Mouse (Mus musculus): ENCODE results near the gene Sec24a.
"Not testable (repeated sequence)": the region's sequence is repeated elsewhere in the genome, so short reads cannot be mapped to it uniquely, and the experiment has no call there.

The Sec24a gene

DNA sequence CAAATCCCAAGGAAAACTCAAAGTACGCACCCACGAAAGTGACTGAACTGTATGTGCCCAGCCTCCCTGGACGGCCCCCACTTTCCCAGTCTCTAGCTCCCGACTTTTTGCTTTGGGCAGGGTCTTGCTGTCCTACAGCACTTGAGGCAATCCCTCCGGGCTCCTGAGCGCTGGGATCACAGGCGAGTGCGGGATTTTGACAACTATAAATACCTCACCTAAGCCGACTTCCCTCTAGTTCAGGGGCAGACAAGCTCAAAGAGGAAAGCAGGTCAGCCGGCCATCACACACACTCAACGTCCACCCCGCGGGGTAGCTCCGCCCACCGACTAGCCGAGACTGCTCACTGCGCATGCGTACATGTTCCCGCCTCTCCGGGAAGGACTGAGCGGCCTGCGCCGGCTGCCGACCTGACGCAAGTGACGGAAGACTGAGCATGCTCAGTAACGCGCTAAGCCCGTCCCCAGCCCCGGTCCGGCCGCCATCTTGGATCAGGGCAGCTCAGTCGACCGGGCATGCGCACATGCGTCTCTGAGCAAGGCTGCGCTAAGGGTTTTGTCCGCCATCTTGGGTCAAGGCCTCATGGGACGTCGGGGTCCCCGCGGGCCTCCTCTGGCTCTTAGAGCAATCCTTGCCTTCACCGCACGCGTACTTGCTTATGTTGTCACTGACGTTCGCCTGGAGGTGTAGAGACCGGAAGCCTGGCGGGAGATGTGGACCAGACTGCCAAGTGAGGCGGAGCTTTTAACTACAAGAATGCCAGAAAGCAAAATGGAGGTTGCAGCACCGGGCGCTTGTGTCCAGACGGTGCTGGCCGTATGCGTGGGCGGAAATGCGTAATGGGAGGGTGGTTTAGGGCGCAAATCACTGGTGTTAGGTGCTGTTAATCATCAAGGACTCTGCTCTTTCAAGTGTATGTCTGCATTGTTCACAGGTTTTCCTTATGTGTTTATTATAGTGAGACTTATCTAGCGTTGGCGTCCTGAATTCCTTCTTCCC lies 74.8 kb downstream of the Sec24a start, which contains the start of gene 0610009B22Rik:
Gene 0610009B22Rik (minus strand): TSS at position 545 of the 999 bp plus-strand sequence.
- CTCF ChIA-PET: interaction anchor here (0.5 to 0.9 kb wide), 4 partner anchors 26 to 447 kb away, joined by 3 to 6 read pairs (median 4); no protein-coding TSS in a partner anchor

GRCm38 (mm10) chr11:51681976-51682374 lies 81.5 kb downstream of the Sec24a start:
- CTCF ChIA-PET: interaction anchor here (1.3 to 2.3 kb wide), 2 partner anchors 65 to 76 kb away, joined by 4 to 15 read pairs; partner anchors contain the start of gene Hnrnpab

DNA sequence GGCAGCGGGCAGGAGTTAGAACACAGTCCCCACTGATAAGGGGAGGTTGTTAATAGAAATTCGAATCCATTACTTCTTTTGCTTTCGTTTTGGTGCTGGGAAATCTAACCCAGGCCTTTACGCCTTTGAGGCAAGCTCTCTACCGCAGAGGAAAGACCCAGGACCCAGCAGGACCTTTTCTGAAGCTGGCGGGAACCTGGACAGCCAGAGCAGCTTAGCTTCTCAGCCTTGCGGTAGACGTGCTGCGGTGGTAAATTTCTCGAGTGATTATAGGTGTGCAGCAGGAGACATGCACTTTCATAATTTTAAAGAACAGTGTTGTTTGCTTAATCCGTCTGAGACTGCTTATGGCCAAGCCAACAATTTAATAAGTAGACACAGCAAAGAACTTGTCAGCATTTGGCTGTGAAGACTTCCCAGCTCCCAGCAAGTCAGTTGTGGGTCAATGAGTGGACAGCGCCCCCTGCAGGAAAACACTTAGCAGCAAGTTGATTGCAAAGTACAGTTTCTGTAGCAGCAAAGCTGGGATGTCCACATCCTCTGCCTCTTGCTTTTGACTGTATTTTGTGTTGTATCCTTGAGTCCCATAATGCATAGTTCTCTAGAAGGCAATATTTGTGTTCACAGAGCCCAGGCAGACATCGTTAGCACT lies 82.0 kb downstream of the Sec24a start:
- CTCF ChIA-PET: interaction anchor here (1.3 to 2.3 kb wide), 2 partner anchors 64 to 75 kb away, joined by 4 to 15 read pairs; partner anchors contain the start of gene Hnrnpab

DNA sequence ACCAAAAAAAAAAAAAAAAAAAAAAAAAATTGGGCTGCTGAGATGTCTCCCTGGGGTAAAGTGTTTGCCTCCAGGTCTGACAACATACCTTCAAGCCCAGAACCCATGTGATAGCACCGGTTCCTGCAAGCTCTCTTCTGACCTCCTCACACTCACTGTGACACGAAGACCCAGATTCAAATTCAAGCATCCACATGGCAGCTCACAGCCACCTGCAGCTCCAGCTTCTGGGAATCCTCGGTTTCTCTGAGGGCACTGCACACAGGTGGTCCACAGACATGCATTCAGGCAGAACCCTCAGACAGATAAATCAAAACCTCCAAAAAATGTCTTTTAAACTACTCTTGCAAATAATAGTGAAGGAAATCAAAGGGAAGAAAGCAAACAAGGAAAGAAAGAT lies 84.0 kb downstream of the Sec24a start:
- CTCF ChIA-PET: no interaction called here

GRCm38 (mm10) chr11:51677737-51678418 lies 85.6 kb downstream of the Sec24a start:
- CTCF ChIA-PET: no interaction called here

DNA sequence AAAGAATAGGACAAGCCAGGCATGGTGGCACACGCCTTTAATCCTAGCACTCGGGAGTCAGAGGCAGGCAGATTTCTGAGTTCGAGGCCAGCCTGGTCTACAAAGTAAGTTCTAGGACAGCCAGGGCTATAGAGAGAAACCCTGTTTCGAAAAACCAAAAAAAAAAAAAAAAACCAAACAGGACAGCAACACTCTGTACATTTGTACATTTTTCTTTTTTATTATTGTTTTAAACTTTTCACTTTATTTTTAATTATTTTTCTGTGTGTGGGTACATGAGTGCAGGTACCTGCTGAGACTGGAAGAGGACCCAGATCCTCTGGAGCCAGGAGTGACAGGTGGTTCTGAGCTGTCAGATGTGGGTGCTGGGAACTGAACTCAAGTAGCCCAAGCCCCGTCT lies 88.0 kb downstream of the Sec24a start:
- CTCF ChIA-PET: no interaction called here

DNA sequence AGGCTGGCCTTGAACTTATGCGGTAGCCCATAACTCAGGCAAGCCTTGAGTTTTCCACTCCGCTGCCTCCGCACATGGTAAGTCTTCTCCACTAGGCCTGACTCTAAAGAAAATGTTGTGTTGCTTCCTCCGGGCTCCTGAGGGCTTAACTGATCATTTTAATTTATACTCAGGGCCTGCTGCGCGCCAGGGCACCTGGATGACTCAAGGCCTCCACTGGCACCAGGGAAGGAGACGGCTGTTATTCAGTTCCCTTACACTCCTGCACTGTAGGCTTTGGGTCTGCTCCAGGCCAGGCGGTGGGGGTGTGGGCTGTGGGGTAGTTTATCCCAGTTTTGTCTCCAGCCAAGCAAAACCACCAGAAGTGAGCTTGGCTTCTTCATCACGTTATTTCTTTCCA lies 90.1 kb downstream of the Sec24a start:
- CTCF ChIA-PET: no interaction called here

GRCm38 (mm10) chr11:51671376-51671775 lies 92.1 kb downstream of the Sec24a start:
- CTCF ChIA-PET: interaction anchor here (0.5 to 0.7 kb wide), 2 partner anchors 147 to 275 kb away, joined by 3 to 4 read pairs; no protein-coding TSS in a partner anchor

DNA sequence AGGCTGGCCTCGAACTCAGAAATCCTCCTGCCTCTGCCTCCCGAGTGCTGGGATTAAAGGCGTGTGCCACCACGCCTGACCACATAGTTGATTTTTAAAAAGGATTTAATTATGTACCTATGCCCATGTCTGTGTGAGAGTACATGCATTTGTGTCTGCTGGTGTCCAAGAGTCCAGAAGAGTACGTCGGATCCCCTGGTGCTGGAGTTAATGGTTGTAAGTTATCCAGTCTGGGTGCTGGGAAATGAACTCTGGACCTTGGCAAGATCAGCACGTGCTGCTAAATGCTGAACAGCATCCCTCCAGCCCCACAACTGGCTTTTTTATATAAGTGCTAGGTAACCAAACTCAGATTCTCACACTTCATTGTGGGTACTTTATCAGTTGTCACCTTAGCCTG lies 92.6 kb downstream of the Sec24a start:
- CTCF ChIA-PET: interaction anchor here (0.7 kb wide), 1 partner anchor 147 kb away, joined by 3 read pairs; no protein-coding TSS in a partner anchor

DNA sequence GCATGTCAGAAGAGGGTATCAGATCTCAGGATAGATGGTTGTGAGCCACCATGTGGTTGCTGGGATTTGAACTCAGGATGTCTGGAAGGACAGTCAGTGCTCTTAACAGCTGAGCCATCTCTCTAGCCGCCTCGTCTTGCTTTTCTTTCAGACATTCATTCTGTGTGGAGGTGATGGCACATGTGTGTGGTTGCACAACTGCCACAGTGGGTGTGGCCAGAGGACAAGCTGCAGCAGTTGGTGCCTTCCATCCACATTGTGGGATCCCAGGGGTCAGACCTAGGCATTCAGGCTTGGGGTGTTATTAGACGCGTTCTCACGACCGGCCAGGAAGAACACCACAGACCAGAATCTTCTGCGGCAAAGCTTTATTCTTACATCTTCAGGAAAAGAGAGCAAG lies 98.7 kb downstream of the Sec24a start:
- CTCF ChIA-PET: not testable (repeated sequence)

DNA sequence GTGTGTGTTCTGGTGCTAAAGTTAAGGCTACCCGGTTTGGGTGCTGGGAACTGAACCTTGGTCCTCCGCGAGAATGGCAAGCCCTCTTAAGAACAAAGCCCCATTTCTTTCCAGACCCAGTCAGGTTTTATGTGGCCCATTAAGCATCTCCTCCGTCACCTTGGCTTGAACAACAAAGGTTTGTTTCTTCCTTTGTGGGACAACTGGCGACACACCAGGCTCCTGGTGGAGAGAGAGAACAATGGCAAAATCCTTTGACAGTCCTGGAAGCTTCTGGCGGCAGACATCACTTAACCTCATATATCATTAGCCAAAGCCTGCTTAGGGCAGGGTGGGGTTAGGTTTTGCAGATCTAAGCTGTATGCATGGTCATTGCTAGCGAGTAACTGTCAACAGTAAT lies 100.8 kb downstream of the Sec24a start:
- CTCF ChIA-PET: interaction anchor here (0.6 to 1.0 kb wide), 4 partner anchors 27 to 39 kb away, joined by 3 to 15 read pairs (median 6); no protein-coding TSS in a partner anchor

DNA sequence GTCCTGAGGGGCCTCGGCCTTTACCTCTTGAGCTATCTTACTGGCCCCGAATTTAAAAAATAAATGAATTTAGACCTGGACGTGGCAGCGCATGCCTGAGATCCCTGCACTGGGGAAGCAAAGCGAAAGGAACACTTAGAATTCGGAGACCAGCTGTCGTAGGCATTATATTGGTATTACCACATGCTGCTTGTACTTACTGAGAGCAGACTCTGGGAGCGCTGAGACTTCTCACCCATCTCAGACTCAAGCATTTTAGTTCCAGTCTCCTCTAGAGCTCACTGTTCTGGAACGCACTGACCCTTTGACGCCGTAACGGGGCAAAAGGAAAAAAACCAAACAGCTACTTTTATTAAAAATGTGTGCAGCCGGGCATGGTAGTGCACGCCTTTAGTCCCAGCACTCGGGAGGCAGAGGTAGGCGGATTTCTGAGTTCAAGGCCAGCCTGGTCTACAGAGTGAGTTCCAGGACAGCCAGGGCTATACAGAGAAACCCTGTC lies 101.5 kb downstream of the Sec24a start:
- CTCF ChIA-PET: interaction anchor here (0.6 to 1.0 kb wide), 4 partner anchors 27 to 571 kb away, joined by 3 to 8 read pairs (median 4); no protein-coding TSS in a partner anchor

DNA sequence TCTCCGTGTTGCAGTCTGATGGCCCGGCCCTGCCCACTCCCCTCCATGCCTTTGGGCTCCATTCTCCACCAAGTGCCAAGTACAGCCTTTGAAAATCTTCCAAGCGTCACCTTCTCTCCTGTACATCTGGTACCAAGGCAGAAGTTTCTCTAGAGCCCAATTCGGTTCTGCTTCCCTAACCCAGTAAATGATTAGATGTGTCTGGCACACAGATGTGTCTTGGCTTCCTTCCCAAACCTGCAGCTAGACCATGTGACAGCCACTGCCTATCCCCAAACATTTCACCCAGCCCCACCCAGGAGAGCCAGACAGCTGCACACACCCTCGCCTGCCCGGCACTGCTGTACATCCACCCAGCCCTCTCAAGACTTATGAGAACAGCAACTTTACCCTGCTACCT lies 104.7 kb downstream of the Sec24a start:
- CTCF ChIA-PET: no interaction called here

DNA sequence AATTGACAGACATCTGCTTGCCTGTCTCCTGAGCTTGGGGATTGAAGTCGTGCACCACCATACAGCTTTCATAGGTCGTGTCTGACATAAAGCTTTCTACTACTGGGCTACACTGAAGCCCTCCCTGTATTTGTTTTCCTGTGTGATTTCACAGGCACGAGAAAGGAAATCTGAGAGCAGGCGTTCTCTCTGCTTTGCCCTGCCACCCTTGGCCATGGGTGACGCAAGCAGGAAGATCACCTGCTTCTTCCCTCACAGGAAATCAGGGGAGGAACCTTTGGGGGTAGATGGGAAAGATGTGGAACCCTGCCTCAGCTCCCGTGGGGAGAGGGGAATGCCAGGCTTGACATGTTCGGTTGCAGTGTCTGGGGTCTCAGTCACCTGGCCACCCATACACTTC lies 105.1 kb downstream of the Sec24a start:
- CTCF ChIA-PET: no interaction called here

DNA sequence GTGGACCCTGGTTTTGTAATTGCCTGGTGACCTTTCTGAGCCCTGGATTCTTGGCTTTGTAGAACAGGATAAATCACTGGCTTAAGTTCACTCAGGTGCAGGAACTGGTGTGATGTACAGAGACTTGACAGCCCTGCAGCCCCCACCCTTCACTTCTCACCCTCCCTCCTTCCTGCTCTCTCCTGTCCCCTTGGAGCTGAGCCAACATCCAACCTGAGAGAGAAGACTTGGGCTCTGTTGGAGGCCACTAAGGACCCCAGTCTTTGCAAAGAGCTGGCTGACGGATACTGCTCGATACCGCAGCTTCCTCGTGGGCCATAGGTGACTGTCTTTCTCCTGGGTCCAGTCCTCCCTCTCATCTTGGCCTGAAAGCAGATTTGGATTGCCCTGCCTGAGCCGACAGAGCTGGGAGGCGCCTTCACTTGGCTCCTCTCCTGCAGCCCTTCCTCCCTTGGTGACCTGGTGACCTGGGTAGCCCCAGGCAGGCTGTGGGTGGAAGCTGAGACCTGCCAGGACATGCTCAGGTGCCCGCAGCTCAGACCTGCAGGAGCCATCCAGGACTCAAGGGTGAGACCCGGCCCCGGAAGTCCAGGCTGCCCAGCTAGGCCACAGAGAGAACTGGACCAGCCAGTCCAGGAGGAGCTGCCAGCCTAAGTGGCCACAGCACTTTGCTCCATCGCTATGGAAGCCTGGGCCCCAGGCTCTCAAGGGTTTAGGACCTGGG lies 106.5 kb downstream of the Sec24a start:
- CTCF ChIA-PET: interaction anchor here (0.7 kb wide), 2 partner anchors 28 to 1279 kb away, joined by 3 to 5 read pairs; no protein-coding TSS in a partner anchor

- CTCF ChIA-PET: no interaction called here
Observed at GRCm38 (mm10) chr11:51654891-51655290, 108.5 kb downstream of the Sec24a start.

- CTCF ChIA-PET: interaction anchor here (0.7 kb wide), 1 partner anchor 37 kb away, joined by 4 read pairs; no protein-coding TSS in a partner anchor
Observed at GRCm38 (mm10) chr11:51653736-51654135, 109.7 kb downstream of the Sec24a start.

DNA sequence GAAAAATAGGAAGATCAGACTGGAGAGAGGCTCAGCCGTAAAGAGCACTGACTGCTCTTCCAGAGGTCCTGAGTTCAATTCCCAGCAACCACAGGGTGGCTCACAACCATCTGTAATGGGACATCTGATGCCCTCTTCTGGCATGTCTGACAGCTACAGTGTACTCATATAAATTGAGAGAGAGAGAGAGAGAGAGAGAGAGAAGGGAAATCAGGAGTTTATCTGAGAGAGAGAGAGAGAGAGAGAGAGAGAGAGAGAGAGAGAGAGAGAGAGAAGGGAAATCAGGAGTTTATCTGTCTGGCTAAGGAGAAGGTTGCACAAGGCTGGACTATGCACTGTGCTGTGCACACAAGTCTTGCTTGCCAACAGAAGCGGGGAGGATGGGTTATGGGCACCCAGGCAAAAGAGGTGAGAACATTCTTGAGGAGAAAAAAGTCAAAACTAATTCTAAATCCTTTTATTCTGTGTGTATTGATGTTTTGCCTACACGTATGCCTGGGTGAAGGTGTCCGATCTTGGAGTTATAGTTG lies 110.5 kb downstream of the Sec24a start:
- CTCF ChIA-PET: interaction anchor here (0.7 kb wide), 1 partner anchor 37 kb away, joined by 4 read pairs; no protein-coding TSS in a partner anchor

GRCm38 (mm10) chr11:51650691-51651515 lies 112.5 kb downstream of the Sec24a start, which contains the start of the genes N4bp3 and D930048N14Rik:
N4bp3 (minus strand) TSS chr11:51650842.
D930048N14Rik (plus strand) TSS chr11:51650954.
- CTCF ChIA-PET: no interaction called here

All from spleen, embryonic (tissue).